Mouse (Mus musculus): ENCODE results near the gene Shisa9. TPM values are rescaled to one million over a fixed set of nuclear protein-coding genes. Genes with fewer than 3 reads are reported as not detected.

The Shisa9 gene
- total and polyA plus RNA-seq, 3 experiments, result 0.25 TPM; not detected in 2

DNA sequence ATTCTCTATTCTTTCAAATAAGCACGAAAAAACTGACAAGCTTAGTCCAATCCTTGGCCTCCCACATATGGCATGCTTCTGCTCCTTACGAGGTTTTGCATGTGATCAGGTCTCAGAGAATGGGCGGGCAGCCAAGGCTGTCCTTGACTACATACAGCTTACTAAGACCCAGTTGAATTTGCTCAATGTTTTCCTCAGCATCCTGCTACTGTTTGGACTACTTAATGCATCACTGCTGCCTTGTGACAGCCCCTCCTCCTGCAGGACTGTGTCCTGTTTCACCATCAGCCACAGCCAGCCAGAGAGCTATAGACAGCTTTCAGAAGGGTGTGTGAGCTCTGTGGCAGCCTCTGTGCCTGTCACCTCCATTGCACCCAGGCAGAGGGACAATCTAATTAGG lies 92.4 kb downstream of the Shisa9 start:
- Histone ChIP-seq H3K4me3 (no peak overlapping the region), H3K27me3 (ENCODE audit: control insufficient read depth, insufficient read depth, low read length) (no peaks in the 10 kb centered on the region), H3K4me1 (ENCODE audit: control insufficient read depth, insufficient read depth, low read length) (no peaks in the 10 kb centered on the region), H3K27ac (no peak overlapping the region), H3K79me2 (replicated peaks; ENCODE audit: control insufficient read depth, insufficient read depth, low read length) (no peaks in the 10 kb centered on the region), H3K9ac (ENCODE audit: low read depth, low read length) (no peak overlapping the region), H3K36me3 (ENCODE audit: control insufficient read depth, insufficient read depth, low read length) (no peaks in the 10 kb centered on the region)
- TF ChIP-seq POLR2A (IDR thresholded peaks at IDR 0.05; ENCODE audit: insufficient read depth, low read depth, low read length) (no peak), CTCF (IDR thresholded peaks at IDR 0.05) (no peak), EP300 (IDR thresholded peaks at IDR 0.05; ENCODE audit: insufficient read depth, low read depth, low read length) (no peak)
- WGBS, result 29% methylated on average over 3 of the region's 3 CpGs
- intact Hi-C loops (cut with DNase I), result no loop called here
- DNase-seq, result no peak

DNA sequence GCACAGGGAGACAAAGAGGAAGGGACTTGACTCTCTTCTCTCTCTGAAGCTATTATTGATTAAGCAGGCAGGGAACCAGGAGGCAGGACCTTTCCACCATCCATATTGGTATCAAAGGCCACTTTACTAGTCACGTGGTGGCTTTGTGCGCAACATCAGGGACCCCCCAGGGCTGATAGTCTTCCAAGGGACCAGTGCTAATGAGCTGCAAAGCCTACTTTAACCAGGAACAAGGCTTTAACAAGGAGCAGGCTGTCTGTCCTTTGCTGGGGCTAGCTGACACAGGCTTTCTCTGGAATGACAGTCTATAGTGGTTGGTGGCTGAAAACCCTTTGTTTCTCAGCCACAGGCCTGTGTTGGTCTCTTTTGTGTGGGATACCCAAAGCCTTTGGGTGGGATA lies 92.8 kb downstream of the Shisa9 start:
- Histone ChIP-seq H3K27ac (no peak overlapping the region), H3K79me2 (replicated peaks; ENCODE audit: control insufficient read depth, insufficient read depth, low read length) (no peaks in the 10 kb centered on the region), H3K27me3 (ENCODE audit: control insufficient read depth, insufficient read depth, low read length) (no peaks in the 10 kb centered on the region), H3K4me3 (no peak overlapping the region), H3K36me3 (ENCODE audit: control insufficient read depth, insufficient read depth, low read length) (no peaks in the 10 kb centered on the region), H3K9ac (ENCODE audit: low read depth, low read length) (no peak overlapping the region), H3K4me1 (ENCODE audit: control insufficient read depth, insufficient read depth, low read length) (no peaks in the 10 kb centered on the region)
- intact Hi-C loops (cut with DNase I), result no loop called here
- WGBS, result 86% methylated on average over 2 of the region's 2 CpGs
- TF ChIP-seq POLR2A (IDR thresholded peaks at IDR 0.05; ENCODE audit: insufficient read depth, low read depth, low read length) (no peak), CTCF (IDR thresholded peaks at IDR 0.05) (no peak), EP300 (IDR thresholded peaks at IDR 0.05; ENCODE audit: insufficient read depth, low read depth, low read length) (no peak)
- DNase-seq, result no peak

DNA sequence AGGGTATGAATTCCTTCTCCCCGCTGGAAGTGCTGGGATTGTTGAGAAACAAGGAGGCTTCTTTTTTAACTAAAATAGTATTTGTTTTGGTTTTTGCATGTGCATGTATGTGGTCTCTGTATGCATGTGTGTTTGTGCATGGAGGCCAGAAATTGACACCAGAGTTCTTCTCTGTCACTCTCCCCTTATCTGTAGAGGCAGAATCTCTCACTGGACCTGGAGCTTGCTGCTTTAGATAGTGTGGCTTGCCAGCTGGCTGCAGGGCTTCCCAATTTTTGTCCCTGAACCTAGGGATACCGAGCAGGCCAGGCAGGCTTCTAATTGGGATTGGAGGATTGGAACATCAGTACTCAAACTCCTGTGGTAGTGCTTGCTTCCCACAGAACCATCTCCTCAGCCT lies 99.2 kb downstream of the Shisa9 start:
- no peak overlapping the region for H3K27ac ChIP-seq
- intact Hi-C loops (cut with DNase I), result no loop called here
- H3K79me2 ChIP-seq (replicated peaks; ENCODE audit: control insufficient read depth, insufficient read depth, low read length), result no peaks in the 10 kb centered on the region
- H3K36me3 ChIP-seq (ENCODE audit: control insufficient read depth, insufficient read depth, low read length), result no peaks in the 10 kb centered on the region
- 50% methylated on average over 2 of the region's 2 CpGs for WGBS
- no peak for TF ChIP-seq EP300 (IDR thresholded peaks at IDR 0.05; ENCODE audit: insufficient read depth, low read depth, low read length)
- no peak for TF ChIP-seq POLR2A (IDR thresholded peaks at IDR 0.05; ENCODE audit: insufficient read depth, low read depth, low read length)
- no peak for TF ChIP-seq CTCF (IDR thresholded peaks at IDR 0.05)
- no peaks in the 10 kb centered on the region for H3K27me3 ChIP-seq (ENCODE audit: control insufficient read depth, insufficient read depth, low read length)
- no peak overlapping the region for H3K4me3 ChIP-seq
- no peak overlapping the region for H3K9ac ChIP-seq (ENCODE audit: low read depth, low read length)
- DNase-seq, result no peak
- no peaks in the 10 kb centered on the region for H3K4me1 ChIP-seq (ENCODE audit: control insufficient read depth, insufficient read depth, low read length)

- TF ChIP-seq POLR2A (IDR thresholded peaks at IDR 0.05; ENCODE audit: insufficient read depth, low read depth, low read length), result no peak
- no peak for TF ChIP-seq EP300 (IDR thresholded peaks at IDR 0.05; ENCODE audit: insufficient read depth, low read depth, low read length)
- no peak for TF ChIP-seq CTCF (IDR thresholded peaks at IDR 0.05)
- no peaks in the 10 kb centered on the region for H3K27me3 ChIP-seq (ENCODE audit: control insufficient read depth, insufficient read depth, low read length)
- WGBS, result 28% methylated on average over 5 of the region's 5 CpGs
- H3K9ac ChIP-seq (ENCODE audit: low read depth, low read length), result no peak overlapping the region
- H3K4me1 ChIP-seq (ENCODE audit: control insufficient read depth, insufficient read depth, low read length), result no peaks in the 10 kb centered on the region
- no peak for DNase-seq
- no peak overlapping the region for H3K4me3 ChIP-seq
- intact Hi-C loops (cut with DNase I), result no loop called here
- H3K36me3 ChIP-seq (ENCODE audit: control insufficient read depth, insufficient read depth, low read length), result no peaks in the 10 kb centered on the region
- H3K79me2 ChIP-seq (replicated peaks; ENCODE audit: control insufficient read depth, insufficient read depth, low read length), result no peaks in the 10 kb centered on the region
- no peak overlapping the region for H3K27ac ChIP-seq
Measured at GRCm38 (mm10) chr16:12090604-12091235, 106.8 kb downstream of the Shisa9 start.

DNA sequence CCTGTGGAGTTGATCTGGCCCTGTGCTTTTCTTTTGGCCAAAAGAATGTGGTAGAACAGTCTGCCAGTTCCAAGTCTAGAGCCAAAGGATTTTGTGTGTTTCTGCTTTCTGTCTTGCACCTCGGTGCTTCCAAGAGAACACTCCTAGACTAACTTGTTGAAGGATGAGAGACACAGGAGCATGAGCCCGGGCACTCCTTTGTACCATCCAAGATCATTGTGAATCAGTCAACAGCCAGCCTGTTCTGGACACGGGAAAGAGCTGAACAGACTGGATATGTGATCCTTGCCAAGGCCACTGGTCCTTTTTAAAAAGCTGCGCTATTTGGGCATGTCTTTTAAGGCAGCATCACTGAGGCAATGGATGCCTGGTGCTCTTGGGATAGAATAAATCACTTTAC lies 109.3 kb downstream of the Shisa9 start:
- intact Hi-C loops (cut with DNase I), result no loop called here
- WGBS, result 71% methylated on average over 4 of the region's 4 CpGs
- Histone ChIP-seq H3K27ac (no peak overlapping the region), H3K27me3 (ENCODE audit: control insufficient read depth, insufficient read depth, low read length) (no peaks in the 10 kb centered on the region), H3K4me1 (ENCODE audit: control insufficient read depth, insufficient read depth, low read length) (no peaks in the 10 kb centered on the region), H3K36me3 (ENCODE audit: control insufficient read depth, insufficient read depth, low read length) (no peaks in the 10 kb centered on the region), H3K9ac (ENCODE audit: low read depth, low read length) (no peak overlapping the region), H3K79me2 (replicated peaks; ENCODE audit: control insufficient read depth, insufficient read depth, low read length) (no peaks in the 10 kb centered on the region), H3K4me3 (no peak overlapping the region)
- TF ChIP-seq POLR2A (IDR thresholded peaks at IDR 0.05; ENCODE audit: insufficient read depth, low read depth, low read length), result no peak
- no peak for TF ChIP-seq EP300 (IDR thresholded peaks at IDR 0.05; ENCODE audit: insufficient read depth, low read depth, low read length)
- TF ChIP-seq CTCF (IDR thresholded peaks at IDR 0.05), result no peak
- DNase-seq, result no peak

- TF ChIP-seq EP300 (IDR thresholded peaks at IDR 0.05; ENCODE audit: insufficient read depth, low read depth, low read length), result no peak
- no peak for TF ChIP-seq POLR2A (IDR thresholded peaks at IDR 0.05; ENCODE audit: insufficient read depth, low read depth, low read length)
- no peak for TF ChIP-seq CTCF (IDR thresholded peaks at IDR 0.05)
- no peak overlapping the region for H3K9ac ChIP-seq (ENCODE audit: low read depth, low read length)
- H3K27me3 ChIP-seq (ENCODE audit: control insufficient read depth, insufficient read depth, low read length), result no peaks in the 10 kb centered on the region
- H3K36me3 ChIP-seq (ENCODE audit: control insufficient read depth, insufficient read depth, low read length), result no peaks in the 10 kb centered on the region
- no peaks in the 10 kb centered on the region for H3K79me2 ChIP-seq (replicated peaks; ENCODE audit: control insufficient read depth, insufficient read depth, low read length)
- WGBS, result 72% methylated on average over 7 of the region's 7 CpGs
- DNase-seq, result no peak
- H3K4me3 ChIP-seq, result no peak overlapping the region
- no peaks in the 10 kb centered on the region for H3K4me1 ChIP-seq (ENCODE audit: control insufficient read depth, insufficient read depth, low read length)
- intact Hi-C loops (cut with DNase I), result no loop called here
- no peak overlapping the region for H3K27ac ChIP-seq
Measured at GRCm38 (mm10) chr16:12094784-12095315, 110.9 kb downstream of the Shisa9 start.

All from heart, adult 2 months (tissue).